Mouse (Mus musculus) ES-E14 (cell line): ENCODE measurements around the gene Slc7a11.

Experiments used
- CHD2 ChIP-seq: IDR thresholded peaks from 2 replicates; pipeline ENCODE4 v1.6.1; 2014; ENCODE audit warnings: mild to moderate bottlenecking, low read depth, low read length, inconsistent platforms
- HCFC1 ChIP-seq: IDR thresholded peaks from 2 replicates; pipeline ENCODE4 v1.6.1; 2012; ENCODE audit warnings: low read length, inconsistent platforms, borderline replicate concordance; ENCODE audit not compliant: insufficient read depth
- MAFK ChIP-seq: IDR thresholded peaks from 2 replicates; pipeline ENCODE4 v1.6.1; 2014; ENCODE audit warnings: mild to moderate bottlenecking, low read depth, low read length, inconsistent platforms; ENCODE audit not compliant: insufficient read depth
- ZC3H11A ChIP-seq: IDR thresholded peaks from 2 replicates; pipeline ENCODE4 v1.6.1; 2012; ENCODE audit warnings: low read depth, mild to moderate bottlenecking, inconsistent platforms, low read length, borderline replicate concordance
- ZNF384 ChIP-seq: IDR thresholded peaks from 2 replicates; pipeline ENCODE4 v1.6.1; 2012; ENCODE audit warnings: low read depth, low read length, inconsistent platforms

- TF ChIP-seq HCFC1 (no peak), ZNF384 (no peak), CHD2 (no peak), MAFK (no peak), ZC3H11A (no peak)
Observed at GRCm38 (mm10) chr3:49887359-49887758, 556.1 kb downstream of the Slc7a11 start.
